Mouse (Mus musculus) stomach, embryonic 14.5 days (tissue): ENCODE results near the gene Tulp1. TPM values are rescaled to one million over a fixed set of nuclear protein-coding genes. Genes with fewer than 3 reads are reported as not detected.

Experiments used
- ATAC-seq: fragments of 200-750 bp; cut with Nextera tagmentation; 2 replicates; pipeline ENCODE4 v1.8.0; 2017; ENCODE audit warnings: low read depth, moderate TSS enrichment; ENCODE audit not compliant: insufficient number of reproducible peaks, insufficient read depth, low FRiP score
- H3K27ac ChIP-seq: fragments of 300-500 bp; sonication (generic); 2 replicates; pipeline ENCODE4 v1.5.1; 2014; ENCODE audit warnings: mild to moderate bottlenecking, low read length, moderate library complexity, mixed read lengths
- H3K27me3 ChIP-seq: fragments of 300-500 bp; sonication (generic); 2 replicates; pipeline ENCODE4 v1.6.1; 2014; ENCODE audit warnings: low read length, control low read depth, mixed read lengths; ENCODE audit not compliant: control insufficient read depth, insufficient read depth
- H3K36me3 ChIP-seq: fragments of 300-500 bp; sonication (generic); 2 replicates; pipeline ENCODE4 v1.6.1; 2014; ENCODE audit warnings: mild to moderate bottlenecking, control low read depth, low read length, moderate library complexity, mixed read lengths; ENCODE audit not compliant: control insufficient read depth, insufficient read depth
- H3K4me1 ChIP-seq: fragments of 300-500 bp; sonication (generic); 2 replicates; pipeline ENCODE4 v1.6.1; 2014; ENCODE audit warnings: low read length, control low read depth, mixed read lengths; ENCODE audit not compliant: control insufficient read depth, insufficient read depth
- H3K4me2 ChIP-seq: fragments of 300-500 bp; sonication (generic); replicated peaks from 2 replicates; pipeline ENCODE4 v1.6.1; 2014; ENCODE audit warnings: low read depth, low read length, control low read depth
- H3K4me3 ChIP-seq: fragments of 300-500 bp; sonication (generic); 2 replicates; pipeline ENCODE4 v1.5.1; 2014; ENCODE audit warnings: low read depth, low read length, control low read depth
- H3K9ac ChIP-seq: fragments of 300-500 bp; sonication (generic); replicated peaks from 2 replicates; pipeline ENCODE4 v1.6.1; 2014; ENCODE audit warnings: low read depth, mild to moderate bottlenecking, control low read depth, low read length, moderate library complexity, mixed read lengths
- H3K9me3 ChIP-seq: fragments of 300-500 bp; sonication (generic); 2 replicates; pipeline ENCODE4 v1.6.1; 2016; ENCODE audit warnings: low read depth, low read length, control low read depth; ENCODE audit not compliant: control insufficient read depth
- WGBS: fragments of 180-500 bp; shearing (Covaris S2); extraction: QIAGEN DNeasy Blood & Tissue Kit; methylation state at CpG from one replicate; pipeline ENCODE4 v1.1.7; 2014; 5-methylcytosine and 5-hydroxymethylcytosine counted together
- polyA plus RNA-seq: library from polyadenylated mRNA; unstranded; fragments of >200 nt; fragmentation: Nextera tagmentation; extraction: Ambion mirVana; gene quantifications from 2 replicates; pipeline ENCODE4 v1.2.1, GENCODE M21; 2014

The Tulp1 gene
- polyA plus RNA-seq, 1 experiment from 2014 or later, result 5.2 TPM

GRCm38 (mm10) chr17:28374494-28374893 lies 9.5 kb upstream of the Tulp1 start:
- peaks cover 4% of the 10 kb centered on the region; the same call in 1 of the 2 replicates for H3K4me1 ChIP-seq
- H3K4me3 ChIP-seq, result no peak overlapping the region
- no peaks in the 10 kb centered on the region for H3K9me3 ChIP-seq
- ATAC-seq, result no peak
- no peak overlapping the region for H3K9ac ChIP-seq
- H3K36me3 ChIP-seq, result no peaks in the 10 kb centered on the region
- 0 out of 2 replicates have a peak overlapping the region, but pooled peaks have one; percentile 2 for H3K4me2 ChIP-seq
- no peak overlapping the region for H3K27ac ChIP-seq
- no peaks in the 10 kb centered on the region for H3K27me3 ChIP-seq
- WGBS, result 18% methylated on average over 16 of the region's 16 CpGs

- H3K27ac ChIP-seq, result no peak overlapping the region
- H3K9ac ChIP-seq, result no peak overlapping the region
- ATAC-seq, result no peak
- peaks cover 4% of the 10 kb centered on the region; the same call in 1 of the 2 replicates for H3K4me1 ChIP-seq
- no peaks in the 10 kb centered on the region for H3K36me3 ChIP-seq
- H3K27me3 ChIP-seq, result no peaks in the 10 kb centered on the region
- no peak overlapping the region for H3K4me3 ChIP-seq
- H3K9me3 ChIP-seq, result no peaks in the 10 kb centered on the region
- H3K4me2 ChIP-seq, result no peak overlapping the region
- WGBS, result 20% methylated on average over 10 of the region's 10 CpGs
These were observed 8.8 kb upstream of the Tulp1 start for GRCm38 (mm10) chr17:28373821-28374220.

GRCm38 (mm10) chr17:28371941-28372340 lies 6.9 kb upstream of the Tulp1 start:
- Histone ChIP-seq H3K27me3 (no peaks in the 10 kb centered on the region), H3K4me2 (no peak overlapping the region), H3K36me3 (no peaks in the 10 kb centered on the region), H3K27ac (no peak overlapping the region), H3K9me3 (no peaks in the 10 kb centered on the region), H3K4me3 (no peak overlapping the region), H3K9ac (no peak overlapping the region), H3K4me1 (peaks cover 4% of the 10 kb centered on the region; the same call in 1 of the 2 replicates)
- 73% methylated on average over 1 of the region's 1 CpGs for WGBS
- ATAC-seq, result no peak

- H3K4me3 ChIP-seq, result no peak overlapping the region
- WGBS, result 53% methylated on average over 2 of the region's 2 CpGs
- no peak for ATAC-seq
- H3K36me3 ChIP-seq, result no peaks in the 10 kb centered on the region
- H3K9me3 ChIP-seq, result no peaks in the 10 kb centered on the region
- H3K27me3 ChIP-seq, result no peaks in the 10 kb centered on the region
- H3K9ac ChIP-seq, result no peak overlapping the region
- no peak overlapping the region for H3K27ac ChIP-seq
- no peak overlapping the region for H3K4me2 ChIP-seq
- H3K4me1 ChIP-seq, result peaks cover 4% of the 10 kb centered on the region; the same call in 1 of the 2 replicates
These were observed 6.3 kb upstream of the Tulp1 start for GRCm38 (mm10) chr17:28371286-28371685.

GRCm38 (mm10) chr17:28369056-28369455 lies 4.0 kb upstream of the Tulp1 start:
- H3K4me2 ChIP-seq, result no peak overlapping the region
- H3K4me1 ChIP-seq, result peaks cover 7% of the 10 kb centered on the region; the same call in 1 of the 2 replicates
- H3K4me3 ChIP-seq, result no peak overlapping the region
- H3K36me3 ChIP-seq, result no peaks in the 10 kb centered on the region
- H3K27me3 ChIP-seq, result 0 out of 2 replicates have a peak, but pooled peaks cover under 1% of the 10 kb centered on the region
- ATAC-seq, result peak; percentile 68; the same call in 1 of the 2 replicates
- 65% methylated on average over 5 of the region's 5 CpGs for WGBS
- no peaks in the 10 kb centered on the region for H3K9me3 ChIP-seq
- no peak overlapping the region for H3K9ac ChIP-seq
- H3K27ac ChIP-seq, result no peak overlapping the region

GRCm38 (mm10) chr17:28368449-28368848 lies 3.4 kb upstream of the Tulp1 start:
- Histone ChIP-seq H3K27ac (no peak overlapping the region), H3K9me3 (no peaks in the 10 kb centered on the region), H3K4me2 (no peak overlapping the region), H3K36me3 (no peaks in the 10 kb centered on the region), H3K27me3 (0 out of 2 replicates have a peak, but pooled peaks cover 6% of the 10 kb centered on the region), H3K4me3 (no peak overlapping the region), H3K9ac (no peak overlapping the region), H3K4me1 (peaks cover 11% of the 10 kb centered on the region; the same call in 1 of the 2 replicates)
- WGBS, result 8% methylated on average over 13 of the region's 13 CpGs
- ATAC-seq, result no peak

- Histone ChIP-seq H3K9ac (no peak overlapping the region), H3K36me3 (no peaks in the 10 kb centered on the region), H3K4me3 (no peak overlapping the region), H3K27ac (no peak overlapping the region), H3K4me1 (peaks cover 18% of the 10 kb centered on the region; the same call in 1 of the 2 replicates), H3K4me2 (peak overlapping the region; percentile 42), H3K27me3 (0 out of 2 replicates have a peak, but pooled peaks cover 7% of the 10 kb centered on the region), H3K9me3 (no peaks in the 10 kb centered on the region)
- ATAC-seq, result no peak
- WGBS, result 37% methylated on average over 6 of the region's 6 CpGs
These were observed 1.5 kb downstream of the Tulp1 start for GRCm38 (mm10) chr17:28363507-28363906.

- 0 out of 2 replicates have a peak, but pooled peaks cover 7% of the 10 kb centered on the region for H3K27me3 ChIP-seq
- no peak overlapping the region for H3K9ac ChIP-seq
- peaks cover 18% of the 10 kb centered on the region; the same call in 1 of the 2 replicates for H3K4me1 ChIP-seq
- H3K36me3 ChIP-seq, result no peaks in the 10 kb centered on the region
- no peak for ATAC-seq
- H3K27ac ChIP-seq, result no peak overlapping the region
- peak overlapping the region; percentile 42 for H3K4me2 ChIP-seq
- H3K4me3 ChIP-seq, result peak overlapping the region; percentile 24
- no peaks in the 10 kb centered on the region for H3K9me3 ChIP-seq
- WGBS, result 2% methylated on average over 25 of the region's 25 CpGs
These were observed 2.2 kb downstream of the Tulp1 start for GRCm38 (mm10) chr17:28362653-28363292.
